Mouse (Mus musculus) bone marrow, adult 2 months (tissue): ENCODE data around the gene Slc52a3.

ENCODE experiments used
- CTCF ChIP-seq: fragments of 200-500 bp; IDR thresholded peaks from 2 replicates; pipeline ENCODE4 v1.5.1; 2011; ENCODE audit warnings: low read length, control low read depth; ENCODE audit not compliant: control insufficient read depth, insufficient read depth
- POLR2A ChIP-seq: fragments of 200-500 bp; IDR thresholded peaks from 2 replicates; pipeline ENCODE4 v1.6.1; 2011; ENCODE audit warnings: low read depth, mild to moderate bottlenecking, control low read depth, low read length, borderline replicate concordance; ENCODE audit not compliant: control insufficient read depth

DNA sequence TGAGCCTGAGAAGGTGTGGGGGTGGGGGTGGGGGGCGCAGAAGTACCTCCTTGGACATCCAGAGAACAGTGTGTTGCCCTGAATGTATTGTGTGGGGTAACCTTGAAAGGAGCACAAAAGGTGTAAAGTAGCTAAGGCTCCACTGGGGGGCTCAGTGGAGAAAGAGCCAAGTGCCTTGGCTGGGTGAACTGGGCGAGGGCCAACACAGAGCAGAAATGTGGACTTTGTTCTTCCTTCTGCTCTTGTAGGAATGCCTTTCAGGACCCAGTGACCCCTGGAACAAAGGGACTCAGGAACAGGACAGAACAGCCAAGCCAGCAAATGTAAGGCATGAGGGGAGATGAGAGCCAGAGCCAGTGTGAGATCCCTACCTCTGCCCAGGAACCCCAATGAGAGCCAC lies 15.4 kb downstream of the Slc52a3 start:
- TF ChIP-seq CTCF (no peak), POLR2A (no peak)
